Mouse (Mus musculus): ENCODE results near the gene Atg4c.

DNA sequence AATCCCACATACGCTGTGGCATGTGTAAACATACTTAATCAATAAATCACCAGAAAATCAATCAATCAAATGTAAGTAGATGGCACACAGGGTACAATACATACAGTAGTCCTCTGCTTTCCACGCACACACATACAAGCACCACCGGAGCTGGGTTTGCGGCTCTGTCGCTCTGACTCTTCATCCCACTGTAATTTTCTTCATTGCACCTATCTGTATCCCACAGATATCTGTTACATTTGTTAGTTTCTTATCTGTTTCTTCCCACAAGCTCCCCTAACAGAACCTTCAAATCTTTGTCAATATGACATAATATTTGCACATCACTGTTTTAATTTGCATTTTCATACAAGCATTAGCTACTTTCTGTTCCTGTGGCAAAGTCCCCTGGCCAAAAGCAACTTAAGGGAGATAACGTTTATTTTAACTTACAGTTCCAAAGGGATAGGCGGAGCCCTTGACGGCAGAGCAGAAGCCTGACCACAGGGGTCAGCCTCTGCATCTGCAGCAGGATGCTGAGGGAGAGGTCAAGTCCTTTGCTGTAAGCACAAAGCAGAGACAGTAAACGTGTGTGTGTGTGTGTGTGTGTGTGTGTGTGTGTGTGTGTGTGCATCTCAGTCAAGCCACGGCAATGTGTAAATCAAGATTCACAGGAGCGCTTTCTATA lies 37.0 kb upstream of the Atg4c start:
- TF ChIP-seq POLR2A (IDR thresholded peaks at IDR 0.05; ENCODE audit: borderline replicate concordance, insufficient read depth, low read length) (no peak), CTCF (IDR thresholded peaks at IDR 0.05; ENCODE audit: borderline replicate concordance, insufficient read depth, low read depth, low read length) (no peak)
